Mouse (Mus musculus) heart, embryonic 16.5 days (tissue): Measurements from ENCODE around the gene Kcnk7. TPM values are rescaled to one million over a fixed set of nuclear protein-coding genes. Genes with fewer than 3 reads are reported as not detected.
A peak's percentile ranks its signal among the peaks of the same experiment; 100 is the strongest.

Experiments
- ATAC-seq: fragments of 200-750 bp; cut with Nextera tagmentation; replicated peaks from 2 replicates; pipeline ENCODE4 v1.8.0; 2017; ENCODE audit warnings: moderate number of reproducible peaks; ENCODE audit not compliant: insufficient read depth, low FRiP score; ENCODE audit errors: extremely low read depth
- H3K27ac ChIP-seq: fragments of 300-500 bp; sonication (generic); 2 replicates; pipeline ENCODE4 v1.5.1; 2014; ENCODE audit warnings: mild to moderate bottlenecking, low read length, control low read depth, moderate library complexity
- H3K27me3 ChIP-seq: fragments of 300-500 bp; sonication (generic); 2 replicates; pipeline ENCODE4 v1.6.1; 2014; ENCODE audit warnings: low read length, mixed read lengths; ENCODE audit not compliant: control insufficient read depth, insufficient read depth
- H3K36me3 ChIP-seq: fragments of 300-500 bp; sonication (generic); 2 replicates; pipeline ENCODE4 v1.6.1; 2014; ENCODE audit not compliant: control insufficient read depth, insufficient read depth
- H3K4me1 ChIP-seq: fragments of 300-500 bp; sonication (generic); 2 replicates; pipeline ENCODE4 v1.6.1; 2014; ENCODE audit warnings: low read length, mixed read lengths; ENCODE audit not compliant: control insufficient read depth, insufficient read depth
- H3K4me2 ChIP-seq: fragments of 300-500 bp; sonication (generic); 2 replicates; pipeline ENCODE4 v1.6.1; 2014; ENCODE audit warnings: low read depth, mild to moderate bottlenecking, control low read depth, low read length
- H3K4me3 ChIP-seq: fragments of 300-500 bp; sonication (generic); 2 replicates; pipeline ENCODE4 v1.5.1; 2014; ENCODE audit warnings: mild to moderate bottlenecking, control low read depth, low read length
- H3K9ac ChIP-seq: fragments of 300-500 bp; sonication (generic); 2 replicates; pipeline ENCODE4 v1.6.1; 2014; ENCODE audit warnings: low read length, control low read depth
- H3K9me3 ChIP-seq: fragments of 300-500 bp; sonication (generic); replicated peaks from 2 replicates; pipeline ENCODE4 v1.6.1; 2016; ENCODE audit warnings: low read length; ENCODE audit not compliant: control insufficient read depth
- WGBS: fragments of 180-500 bp; shearing (Covaris S2); extraction: QIAGEN DNeasy Blood & Tissue Kit; methylation state at CpG from one replicate; pipeline ENCODE4 v1.1.7; 2014; 5-methylcytosine and 5-hydroxymethylcytosine counted together
- polyA plus RNA-seq: library from polyadenylated mRNA; unstranded; fragments of >200 nt; fragmentation: Nextera tagmentation; extraction: Ambion mirVana; gene quantifications from 2 replicates; pipeline ENCODE4 v1.2.1, GENCODE M21; 2015

Kcnk7 gene
- polyA plus RNA-seq, 1 experiment from 2014 or later: 0.18 TPM

DNA sequence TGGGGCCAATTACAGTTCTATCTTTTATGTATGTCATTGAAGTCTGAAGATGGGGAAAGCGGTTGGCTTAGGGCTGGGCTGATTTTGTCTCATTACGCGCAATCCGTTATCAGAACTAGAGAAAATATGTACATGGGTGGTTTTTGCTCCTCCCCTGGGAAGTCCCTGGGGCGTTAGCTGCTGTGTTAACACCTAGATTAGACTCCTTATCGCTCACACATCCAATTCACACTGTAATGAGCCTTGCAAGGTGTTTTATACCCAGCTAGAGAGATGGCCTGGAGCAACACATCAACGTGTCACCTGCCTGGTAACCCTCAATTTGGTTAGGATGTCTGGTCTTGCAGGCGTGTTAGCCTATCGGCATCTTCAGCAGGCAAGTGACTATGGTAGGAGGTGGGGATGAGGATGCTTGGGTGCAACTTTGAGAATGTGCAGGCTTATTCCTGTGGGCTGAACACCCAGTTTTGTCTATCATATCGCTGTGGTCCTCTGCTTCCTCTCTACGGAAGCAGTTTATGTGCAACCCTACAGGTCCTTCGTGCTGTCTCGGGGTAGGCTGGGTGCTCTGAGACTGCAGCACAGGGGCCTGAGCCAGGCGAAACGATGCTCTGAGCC lies 22.9 kb downstream of the Kcnk7 start:
- Histone ChIP-seq H3K9ac (peak overlapping the region; percentile 51), H3K27me3 (no peaks in the 10 kb centered on the region), H3K9me3 (no peaks in the 10 kb centered on the region), H3K4me2 (peak overlapping the region; percentile 97), H3K36me3 (peaks cover 12% of the 10 kb centered on the region), H3K4me1 (peaks cover 46% of the 10 kb centered on the region), H3K27ac (peak overlapping the region; percentile 92), H3K4me3 (peak overlapping the region; percentile 93)
- no peak for ATAC-seq
- WGBS: 59% methylated on average over 15 of the region's 15 CpGs

DNA sequence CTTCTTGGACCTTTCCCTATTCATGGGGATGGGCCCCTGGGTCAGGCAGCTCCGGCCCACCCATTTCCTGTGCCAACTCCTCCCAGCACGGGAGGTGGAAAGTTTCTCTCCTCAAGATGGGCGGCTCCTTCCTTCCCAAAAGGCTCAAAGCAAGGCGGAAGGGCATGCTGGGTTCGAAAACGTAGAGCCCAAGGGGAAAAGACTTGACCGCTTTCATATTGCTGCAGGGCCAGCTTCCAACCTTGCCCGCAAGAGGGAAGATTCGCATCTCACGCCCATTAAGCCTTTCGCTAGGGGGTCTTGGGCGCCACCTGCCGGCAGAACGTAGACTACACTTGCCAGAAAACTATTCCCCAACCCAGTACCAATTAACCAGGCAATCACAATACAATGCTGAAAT lies 23.5 kb downstream of the Kcnk7 start:
- Histone ChIP-seq H3K9ac (peak overlapping the region; percentile 98), H3K4me2 (peak overlapping the region; percentile 97), H3K4me1 (peaks cover 46% of the 10 kb centered on the region), H3K4me3 (peak overlapping the region; percentile 93), H3K27ac (peak overlapping the region; percentile 92), H3K36me3 (peaks cover 8% of the 10 kb centered on the region), H3K27me3 (no peaks in the 10 kb centered on the region), H3K9me3 (no peaks in the 10 kb centered on the region)
- ATAC-seq: no peak
- WGBS: 3% methylated on average over 14 of the region's 14 CpGs

DNA sequence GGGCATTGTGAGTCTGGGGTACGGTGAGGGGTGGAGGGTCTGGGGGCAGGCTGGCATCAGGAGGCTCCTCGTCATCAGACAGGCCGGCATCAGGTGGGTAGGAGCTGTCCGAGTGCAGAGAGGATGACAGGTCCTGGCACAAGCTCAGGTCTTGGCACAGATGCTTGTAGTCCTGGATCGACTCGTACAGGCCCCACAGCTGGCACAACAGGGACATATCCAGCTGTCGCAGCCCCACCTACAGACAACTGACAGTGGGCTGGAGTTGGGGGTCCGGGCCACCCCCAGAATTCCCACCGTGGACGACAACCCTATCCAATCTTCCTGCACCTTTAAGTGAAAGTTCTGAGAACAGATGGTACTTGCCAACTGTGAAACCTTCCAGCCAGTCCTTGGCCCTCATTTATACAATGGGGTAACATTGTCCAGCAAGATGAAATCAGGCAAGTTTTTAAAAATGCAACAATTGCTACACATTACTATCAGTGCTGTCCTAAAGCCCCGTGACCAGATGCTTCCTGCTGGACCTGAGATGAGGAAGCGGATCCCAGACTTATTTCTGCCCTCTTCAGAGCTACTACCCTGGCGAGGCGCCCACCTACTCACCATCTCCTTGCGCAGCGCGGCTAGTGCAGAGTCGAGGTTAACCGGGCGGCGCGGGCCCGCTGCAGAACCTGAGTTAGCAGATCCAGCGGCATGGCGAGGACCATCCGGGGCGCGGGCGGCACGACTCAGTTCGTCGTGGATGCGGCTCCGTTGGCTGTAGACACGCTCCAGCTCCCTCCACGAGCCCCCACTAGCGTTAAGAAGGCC lies 24.7 kb downstream of the Kcnk7 start:
- peak overlapping the region; percentile 98 for H3K9ac ChIP-seq
- peak overlapping the region; percentile 97 for H3K4me2 ChIP-seq
- peak overlapping the region; percentile 93 for H3K4me3 ChIP-seq
- no peaks in the 10 kb centered on the region for H3K9me3 ChIP-seq
- peaks cover 3% of the 10 kb centered on the region; the same call in 1 of the 2 replicates for H3K36me3 ChIP-seq
- no peaks in the 10 kb centered on the region for H3K27me3 ChIP-seq
- WGBS: 5% methylated on average over 37 of the region's 37 CpGs
- ATAC-seq: no peak; the same call in 1 of the 2 replicates
- H3K4me1 ChIP-seq: peaks cover 41% of the 10 kb centered on the region
- peak overlapping the region; percentile 92 for H3K27ac ChIP-seq

DNA sequence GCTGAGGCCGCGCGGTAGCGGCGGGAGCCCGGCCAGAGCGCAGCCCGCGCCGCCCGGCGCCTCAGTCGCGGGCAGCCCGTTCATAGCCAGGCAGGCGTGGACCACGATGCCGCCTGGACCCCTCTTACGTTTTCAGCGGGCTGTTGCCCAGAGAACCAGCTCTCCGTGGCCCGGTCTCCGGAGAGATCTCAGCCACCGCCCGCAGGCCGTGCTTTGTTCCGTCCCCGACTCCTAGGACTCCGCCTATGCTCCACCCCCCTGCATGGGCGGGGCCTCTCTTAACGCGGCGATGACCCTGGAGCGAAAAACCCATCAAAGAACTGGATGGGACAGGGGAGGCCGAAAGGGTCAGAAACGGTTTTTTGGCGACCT lies 25.3 kb downstream of the Kcnk7 start, which contains the start of gene Fam89b:
Fam89b (minus strand) TSS at position 210 of the 372 bp plus-strand sequence.
- H3K4me3 ChIP-seq: peak within 1 kb of the TSS; percentile 93
- H3K9ac ChIP-seq: peak within 1 kb of the TSS; percentile 98
- WGBS: under 1% methylated on average over 37 of the region's 37 CpGs
- peak; percentile 64 for ATAC-seq
- no peaks in the 10 kb centered on the region for H3K9me3 ChIP-seq
- no peaks in the 10 kb centered on the region for H3K27me3 ChIP-seq
- H3K27ac ChIP-seq: peak within 1 kb of the TSS; percentile 92
- peaks cover 3% of the 10 kb centered on the region; the same call in 1 of the 2 replicates for H3K36me3 ChIP-seq
- peak within 1 kb of the TSS; percentile 97 for H3K4me2 ChIP-seq
- peaks cover 35% of the 10 kb centered on the region for H3K4me1 ChIP-seq

DNA sequence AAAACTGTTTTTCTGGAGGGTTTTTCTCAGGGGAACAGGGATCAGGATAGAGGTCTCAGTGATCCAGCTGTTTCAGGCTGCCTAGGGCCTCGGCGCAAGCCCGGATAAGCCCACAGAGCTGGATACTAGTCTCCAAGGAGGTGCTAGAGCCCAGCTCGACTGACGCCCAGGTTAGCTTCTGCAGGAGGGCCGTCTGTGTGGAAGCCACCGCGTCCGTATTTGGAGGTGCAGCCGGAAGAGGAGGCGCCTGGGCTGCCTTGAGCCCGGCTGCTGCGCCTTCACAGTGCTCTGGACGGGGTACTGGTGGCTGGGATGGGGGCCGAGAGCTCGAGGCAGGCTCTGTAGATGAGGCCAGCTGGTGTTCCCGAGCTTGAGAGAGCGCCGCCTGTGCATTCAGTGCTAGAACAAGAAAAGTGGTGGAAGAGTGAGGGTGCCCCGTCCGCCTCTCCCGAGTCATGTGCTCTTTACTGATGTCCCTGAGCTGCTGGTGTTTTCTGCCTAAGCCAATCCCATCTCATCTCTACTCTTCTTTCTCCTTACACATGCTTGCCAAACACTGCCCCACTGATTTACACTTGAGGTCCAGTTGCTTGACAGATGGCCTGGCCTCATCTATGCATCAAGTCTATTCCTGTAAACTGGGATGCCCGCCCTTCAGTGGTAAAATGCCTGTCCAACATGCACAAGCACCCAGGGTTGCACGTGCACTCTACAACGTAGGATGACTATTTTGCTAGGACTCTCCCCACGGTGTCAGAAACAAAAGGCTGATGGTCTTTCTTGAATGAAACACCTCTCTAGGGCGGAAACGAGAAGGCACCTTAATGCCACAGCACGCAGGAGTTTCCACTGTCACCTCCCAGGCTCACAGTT lies 26.4 kb downstream of the Kcnk7 start:
- H3K27ac ChIP-seq: no peak overlapping the region
- WGBS: 72% methylated on average over 29 of the region's 29 CpGs
- H3K4me2 ChIP-seq: peak overlapping the region; percentile 94
- H3K27me3 ChIP-seq: peaks cover 4% of the 10 kb centered on the region; the same call in 1 of the 2 replicates
- peaks cover 3% of the 10 kb centered on the region; the same call in 1 of the 2 replicates for H3K36me3 ChIP-seq
- H3K4me3 ChIP-seq: peak overlapping the region; percentile 77
- no peaks in the 10 kb centered on the region for H3K9me3 ChIP-seq
- ATAC-seq: no peak
- H3K9ac ChIP-seq: peak overlapping the region; percentile 83
- H3K4me1 ChIP-seq: peaks cover 35% of the 10 kb centered on the region

DNA sequence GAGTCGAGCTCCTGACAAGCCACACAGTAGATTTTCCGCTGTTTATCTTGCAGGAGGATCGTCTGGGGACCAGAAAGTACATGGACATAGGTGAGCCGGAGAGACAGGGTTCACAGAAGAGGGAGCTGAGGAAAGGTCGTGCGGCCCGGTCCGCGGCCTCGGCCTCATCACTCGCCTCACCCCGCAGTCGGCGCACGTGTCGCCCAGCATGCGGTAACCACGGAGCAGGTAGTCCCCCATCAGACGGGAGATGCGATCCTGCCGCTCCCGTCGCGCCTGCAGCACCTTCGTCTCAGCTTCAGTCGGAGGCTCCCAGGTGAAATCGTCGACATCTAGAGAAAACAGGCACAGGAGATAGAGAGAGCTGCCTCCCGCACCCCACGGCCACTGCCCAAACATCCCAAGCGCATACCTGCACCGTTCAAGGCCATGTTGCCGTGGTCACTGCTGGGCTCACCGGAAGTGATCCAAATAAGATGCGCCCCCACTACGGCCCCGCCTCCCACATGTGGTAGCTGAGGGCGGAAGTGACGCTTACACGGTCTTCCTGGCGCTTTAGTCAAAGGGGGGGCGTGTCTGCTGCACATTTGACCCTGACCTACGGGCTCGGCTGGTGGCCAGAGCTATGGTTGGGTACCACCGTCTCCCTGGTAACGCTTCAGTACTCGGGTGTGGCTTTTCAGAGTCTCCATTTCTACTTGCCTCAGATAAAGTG lies 27.3 kb downstream of the Kcnk7 start:
- ATAC-seq: peak; percentile 80

DNA sequence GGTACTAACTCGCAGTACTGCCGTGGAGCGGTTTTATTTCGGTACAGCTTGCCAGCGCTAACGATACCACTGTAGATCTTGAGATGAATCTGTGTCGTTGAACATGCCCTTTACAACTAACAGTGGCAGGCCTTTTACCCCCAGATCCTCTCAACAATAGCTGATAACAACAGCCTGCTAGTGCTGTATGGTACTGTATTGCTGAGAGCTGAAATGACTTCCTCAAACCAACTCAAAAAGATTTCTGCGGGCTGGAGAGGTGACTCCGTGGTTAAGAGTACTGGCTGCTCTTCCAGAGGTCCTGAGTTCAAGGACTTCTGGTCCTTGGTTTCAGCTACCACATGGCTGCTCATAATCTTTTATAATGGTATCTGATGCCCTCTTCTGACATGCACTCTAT lies 30.2 kb downstream of the Kcnk7 start:
- no peak overlapping the region for H3K27ac ChIP-seq
- peaks cover 11% of the 10 kb centered on the region for H3K4me1 ChIP-seq
- H3K27me3 ChIP-seq: peaks cover 6% of the 10 kb centered on the region; the same call in 1 of the 2 replicates
- no peak overlapping the region for H3K4me3 ChIP-seq
- no peak overlapping the region for H3K4me2 ChIP-seq
- WGBS: 67% methylated on average over 9 of the region's 9 CpGs
- H3K9ac ChIP-seq: no peak overlapping the region
- H3K9me3 ChIP-seq: no peaks in the 10 kb centered on the region
- ATAC-seq: no peak
- H3K36me3 ChIP-seq: peaks cover 3% of the 10 kb centered on the region; the same call in 1 of the 2 replicates

More for the DNA sequence above, 27.3 kb downstream of the Kcnk7 start:
- peaks cover 4% of the 10 kb centered on the region; the same call in 1 of the 2 replicates for H3K27me3 ChIP-seq
- no peaks in the 10 kb centered on the region for H3K9me3 ChIP-seq
- H3K9ac ChIP-seq: peak overlapping the region; percentile 83
- H3K4me2 ChIP-seq: peak overlapping the region; percentile 94
- peaks cover 3% of the 10 kb centered on the region; the same call in 1 of the 2 replicates for H3K36me3 ChIP-seq
- peaks cover 34% of the 10 kb centered on the region for H3K4me1 ChIP-seq
- H3K4me3 ChIP-seq: peak overlapping the region; percentile 77
- WGBS: under 1% methylated on average over 47 of the region's 47 CpGs
- H3K27ac ChIP-seq: peak overlapping the region; percentile 49; the same call in 1 of the 2 replicates

DNA sequence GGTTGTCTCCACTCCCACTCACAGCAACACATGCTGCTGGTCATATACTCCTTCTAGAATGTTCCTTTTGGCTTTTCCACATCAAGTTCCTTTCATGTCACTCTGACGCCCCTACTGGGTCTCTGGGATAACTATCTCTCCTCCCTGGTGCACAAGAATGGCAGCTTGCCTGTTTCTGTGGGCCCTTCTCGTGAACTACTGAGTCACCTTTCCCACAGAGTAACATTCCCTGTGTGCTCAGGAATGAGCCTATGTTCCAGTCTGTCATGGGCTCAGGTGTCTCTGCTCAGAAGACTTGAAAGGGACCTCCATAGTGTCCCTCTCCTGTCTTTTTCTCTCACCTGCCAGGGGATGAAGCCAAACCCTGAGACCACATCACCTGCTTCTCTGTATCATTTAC lies 35.3 kb downstream of the Kcnk7 start:
- Histone ChIP-seq H3K4me3 (no peak overlapping the region), H3K9me3 (no peaks in the 10 kb centered on the region), H3K36me3 (no peaks in the 10 kb centered on the region), H3K4me2 (no peak overlapping the region), H3K9ac (no peak overlapping the region), H3K4me1 (peaks cover 33% of the 10 kb centered on the region), H3K27ac (no peak overlapping the region), H3K27me3 (peaks cover 6% of the 10 kb centered on the region; the same call in 1 of the 2 replicates)
- no peak for ATAC-seq
- WGBS: 41% methylated on average over 2 of the region's 2 CpGs
